Mouse (Mus musculus): ENCODE measurements around the gene Rps6kc1. TPM values are rescaled to one million over a fixed set of nuclear protein-coding genes. Genes with fewer than 3 reads are reported as not detected.

Rps6kc1 gene
- polyA plus RNA-seq, 1 experiment, result 3.4 TPM

DNA sequence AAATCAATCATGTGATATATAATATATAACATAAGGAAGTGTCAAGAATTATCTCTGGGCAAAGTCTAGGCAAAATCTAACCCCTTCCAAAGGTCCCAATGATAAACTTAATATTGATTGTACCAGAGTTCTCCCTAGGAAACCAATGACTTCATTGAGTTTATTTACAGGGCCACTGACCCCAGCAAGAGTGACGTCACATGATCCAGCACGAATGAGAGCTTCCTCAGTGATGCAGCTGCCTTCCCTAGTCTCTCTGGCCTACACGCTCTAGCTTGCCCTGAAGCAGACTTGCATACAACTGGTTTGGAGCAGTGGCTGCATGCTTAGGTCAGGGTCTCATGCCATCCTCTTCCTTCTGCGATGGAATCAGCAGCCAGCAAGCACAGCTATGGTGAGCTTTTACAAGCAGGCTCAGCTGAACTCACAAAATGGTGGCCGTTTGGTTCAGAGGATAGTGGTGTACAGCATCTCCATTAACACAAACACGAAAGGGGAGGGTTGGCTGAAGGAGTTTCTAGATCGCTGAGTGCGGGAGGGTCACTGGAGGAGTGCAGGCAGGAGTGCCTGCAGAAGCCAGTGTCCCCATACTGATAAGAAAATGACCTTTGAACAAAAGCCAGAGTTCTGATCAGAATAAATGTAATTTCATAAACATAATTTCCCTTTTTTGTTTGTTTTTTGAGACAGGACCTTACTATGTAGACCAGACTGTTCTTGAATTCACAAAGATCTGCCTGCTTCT lies 8.3 kb upstream of the Rps6kc1 start:
- no peak overlapping the region for H3K4me3 ChIP-seq (ENCODE audit: insufficient read depth, low read depth, low read length)
- no peak overlapping the region for H3K27ac ChIP-seq (replicated peaks; ENCODE audit: low read depth, low read length)
- H3K4me1 ChIP-seq (ENCODE audit: control insufficient read depth, insufficient read depth, insufficient read length, low read length), result no peaks in the 10 kb centered on the region

- Histone ChIP-seq H3K4me3 (ENCODE audit: insufficient read depth, low read depth, low read length) (no peak overlapping the region), H3K27ac (replicated peaks; ENCODE audit: low read depth, low read length) (no peak overlapping the region), H3K4me1 (ENCODE audit: control insufficient read depth, insufficient read depth, insufficient read length, low read length) (no peaks in the 10 kb centered on the region)
Observed at GRCm38 (mm10) chr1:190918938-190919337, 7.4 kb upstream of the Rps6kc1 start.

- Histone ChIP-seq H3K4me3 (ENCODE audit: insufficient read depth, low read depth, low read length) (no peak overlapping the region), H3K4me1 (ENCODE audit: control insufficient read depth, insufficient read depth, insufficient read length, low read length) (no peaks in the 10 kb centered on the region), H3K27ac (replicated peaks; ENCODE audit: low read depth, low read length) (no peak overlapping the region)
Observed at GRCm38 (mm10) chr1:190912623-190913022, 1.1 kb upstream of the Rps6kc1 start.

- Histone ChIP-seq H3K27ac (replicated peaks; ENCODE audit: low read depth, low read length) (no peak overlapping the region), H3K4me3 (ENCODE audit: insufficient read depth, low read depth, low read length) (peak overlapping the region; percentile 85), H3K4me1 (ENCODE audit: control insufficient read depth, insufficient read depth, insufficient read length, low read length) (no peaks in the 10 kb centered on the region)
Observed at GRCm38 (mm10) chr1:190910836-190911235, 734 bp downstream of the Rps6kc1 start.

DNA sequence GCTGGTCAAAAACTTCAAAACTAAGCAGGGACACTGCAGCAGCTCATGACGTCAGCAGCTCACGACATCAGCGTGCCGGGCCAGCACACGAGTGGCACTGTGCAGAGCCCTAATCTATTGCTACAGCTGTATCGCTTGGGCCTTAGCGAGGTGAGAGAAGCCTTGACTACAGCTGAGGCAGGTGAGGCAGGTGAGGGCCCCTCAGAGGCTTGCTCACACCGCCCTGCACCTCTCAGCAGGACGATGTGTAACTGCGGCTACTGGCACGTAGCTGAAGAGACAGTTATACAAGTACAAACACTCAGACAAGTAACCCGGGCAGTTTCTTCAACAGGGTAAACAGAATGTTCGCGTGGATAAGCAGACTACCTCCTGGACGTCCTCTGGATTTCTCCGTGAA lies 6.9 kb downstream of the Rps6kc1 start:
- H3K27ac ChIP-seq (replicated peaks; ENCODE audit: low read depth, low read length), result no peak overlapping the region
- H3K4me3 ChIP-seq (ENCODE audit: insufficient read depth, low read depth, low read length), result no peak overlapping the region
- H3K4me1 ChIP-seq (ENCODE audit: control insufficient read depth, insufficient read depth, insufficient read length, low read length), result no peaks in the 10 kb centered on the region

DNA sequence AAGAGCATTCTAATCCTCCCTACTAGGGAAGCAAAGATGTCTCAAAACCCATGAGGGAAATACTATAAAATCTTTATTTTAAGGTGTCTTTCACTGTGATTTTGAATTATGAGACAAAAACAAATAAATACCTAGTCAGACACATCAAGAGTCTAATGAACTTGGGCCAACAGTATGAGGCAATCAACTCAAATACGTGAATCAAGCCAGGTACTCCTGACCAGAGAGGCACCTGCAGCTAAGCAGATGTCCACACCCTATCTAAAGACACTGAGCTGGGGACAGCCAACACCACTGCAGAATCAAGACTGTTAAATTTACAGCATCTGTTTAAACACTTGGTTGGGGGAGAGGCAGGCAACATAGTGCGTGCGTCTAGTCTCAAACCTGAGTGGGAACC lies 7.4 kb downstream of the Rps6kc1 start:
- Histone ChIP-seq H3K4me1 (ENCODE audit: control insufficient read depth, insufficient read depth, insufficient read length, low read length) (no peaks in the 10 kb centered on the region), H3K4me3 (ENCODE audit: insufficient read depth, low read depth, low read length) (no peak overlapping the region), H3K27ac (replicated peaks; ENCODE audit: low read depth, low read length) (no peak overlapping the region)

- H3K27ac ChIP-seq (replicated peaks; ENCODE audit: low read depth, low read length), result no peak overlapping the region
Observed at GRCm38 (mm10) chr1:190901082-190901481, 10.5 kb downstream of the Rps6kc1 start.

DNA sequence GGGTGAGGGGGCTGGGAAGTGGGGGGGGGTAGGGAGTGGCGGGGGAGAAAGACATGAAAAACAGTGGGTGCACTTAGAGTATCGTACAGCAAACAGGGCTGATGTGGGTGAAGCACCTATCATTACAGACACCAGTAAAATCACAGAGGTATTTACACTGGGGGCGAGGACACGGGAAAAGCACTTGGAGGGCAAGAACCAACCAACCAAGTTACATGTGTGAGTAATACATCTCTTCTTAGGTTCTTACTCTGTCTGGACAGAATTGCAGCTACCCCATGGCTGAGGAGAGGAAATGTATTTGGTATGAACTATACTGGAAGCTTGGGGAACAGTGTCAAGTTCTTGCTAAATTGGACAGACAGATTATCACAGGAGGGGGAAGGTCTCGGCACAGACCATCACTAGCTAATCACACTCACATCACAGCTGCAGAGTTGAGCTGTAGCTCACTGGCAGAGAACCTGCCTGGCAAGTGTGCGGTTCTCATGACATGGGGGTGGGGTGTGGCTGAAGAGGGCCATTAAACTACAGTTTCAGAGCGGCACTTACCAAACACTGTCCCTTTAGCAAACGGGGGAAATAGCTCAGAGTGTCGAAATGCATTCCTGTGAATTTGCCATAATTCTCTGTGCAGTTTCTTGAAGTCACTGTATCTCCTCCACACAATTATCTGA lies 12.5 kb downstream of the Rps6kc1 start:
- Histone ChIP-seq H3K27ac (replicated peaks; ENCODE audit: low read depth, low read length) (no peak overlapping the region), H3K4me1 (ENCODE audit: control insufficient read depth, insufficient read depth, insufficient read length, low read length) (no peaks in the 10 kb centered on the region)

More at GRCm38 (mm10) chr1:190901082-190901481, 10.5 kb downstream of the Rps6kc1 start:
- H3K4me1 ChIP-seq (ENCODE audit: control insufficient read depth, insufficient read depth, insufficient read length, low read length), result no peaks in the 10 kb centered on the region
- no peak overlapping the region for H3K4me3 ChIP-seq (ENCODE audit: insufficient read depth, low read depth, low read length)

GRCm38 (mm10) chr1:190898186-190898585 lies 13.4 kb downstream of the Rps6kc1 start:
- Histone ChIP-seq H3K27ac (replicated peaks; ENCODE audit: low read depth, low read length) (no peak overlapping the region), H3K4me3 (ENCODE audit: insufficient read depth, low read depth, low read length) (no peak overlapping the region)

More for the DNA sequence above, 12.5 kb downstream of the Rps6kc1 start:
- no peak overlapping the region for H3K4me3 ChIP-seq (ENCODE audit: insufficient read depth, low read depth, low read length)

GRCm38 (mm10) chr1:190893559-190894167 lies 17.9 kb downstream of the Rps6kc1 start:
- Histone ChIP-seq H3K27ac (replicated peaks; ENCODE audit: low read depth, low read length) (no peak overlapping the region), H3K4me3 (ENCODE audit: insufficient read depth, low read depth, low read length) (no peak overlapping the region), H3K4me1 (ENCODE audit: control insufficient read depth, insufficient read depth, insufficient read length, low read length) (no peaks in the 10 kb centered on the region)

More at GRCm38 (mm10) chr1:190898186-190898585, 13.4 kb downstream of the Rps6kc1 start:
- no peaks in the 10 kb centered on the region for H3K4me1 ChIP-seq (ENCODE audit: control insufficient read depth, insufficient read depth, insufficient read length, low read length)

DNA sequence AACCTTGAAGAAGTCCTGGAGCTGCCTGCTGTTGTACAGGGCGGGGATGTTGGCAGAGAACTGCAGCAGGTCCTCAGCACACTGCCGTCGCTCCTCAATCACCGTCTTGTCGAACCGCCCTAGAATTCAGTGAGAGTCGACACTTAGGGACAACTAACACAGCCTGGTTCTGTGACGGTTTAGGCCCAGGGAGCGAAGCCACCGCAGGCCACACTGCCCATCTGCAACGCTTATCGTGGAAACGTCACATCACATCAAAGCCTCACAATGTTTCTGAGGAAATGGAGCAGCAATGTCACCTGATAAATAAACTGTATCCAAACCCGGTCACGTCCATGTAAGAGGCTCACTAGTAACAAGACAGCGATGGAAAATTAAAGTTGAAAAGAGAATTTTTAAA lies 22.9 kb downstream of the Rps6kc1 start:
- H3K4me3 ChIP-seq (ENCODE audit: insufficient read depth, low read depth, low read length), result no peak overlapping the region
- H3K27ac ChIP-seq (replicated peaks; ENCODE audit: low read depth, low read length), result no peak overlapping the region
- no peaks in the 10 kb centered on the region for H3K4me1 ChIP-seq (ENCODE audit: control insufficient read depth, insufficient read depth, insufficient read length, low read length)

DNA sequence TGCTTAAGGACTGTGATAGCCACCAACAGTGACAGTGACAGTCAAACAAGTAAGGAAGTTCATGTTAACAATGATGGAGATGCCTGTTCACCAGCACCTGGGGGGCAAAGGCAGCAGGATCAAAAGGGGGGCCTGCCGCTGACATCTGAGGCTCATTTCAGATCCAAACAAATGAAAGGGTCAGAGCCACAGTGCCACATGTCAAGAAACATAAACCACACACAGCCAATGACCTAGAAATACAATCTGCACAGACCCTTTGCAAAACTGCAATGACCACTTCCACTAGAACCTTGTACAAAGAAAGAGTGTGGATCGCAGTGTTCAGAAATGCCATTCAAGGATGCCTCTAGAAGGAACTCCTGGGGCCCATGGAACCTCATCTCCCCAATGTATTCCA lies 23.5 kb downstream of the Rps6kc1 start:
- H3K4me1 ChIP-seq (ENCODE audit: control insufficient read depth, insufficient read depth, insufficient read length, low read length), result no peaks in the 10 kb centered on the region
- H3K27ac ChIP-seq (replicated peaks; ENCODE audit: low read depth, low read length), result no peak overlapping the region
- H3K4me3 ChIP-seq (ENCODE audit: insufficient read depth, low read depth, low read length), result no peak overlapping the region

GRCm38 (mm10) chr1:190886014-190886413 lies 25.6 kb downstream of the Rps6kc1 start:
- no peaks in the 10 kb centered on the region for H3K4me1 ChIP-seq (ENCODE audit: control insufficient read depth, insufficient read depth, insufficient read length, low read length)
- H3K4me3 ChIP-seq (ENCODE audit: insufficient read depth, low read depth, low read length), result no peak overlapping the region
- no peak overlapping the region for H3K27ac ChIP-seq (replicated peaks; ENCODE audit: low read depth, low read length)

- Histone ChIP-seq H3K27ac (replicated peaks; ENCODE audit: low read depth, low read length) (no peak overlapping the region), H3K4me1 (ENCODE audit: control insufficient read depth, insufficient read depth, insufficient read length, low read length) (no peaks in the 10 kb centered on the region), H3K4me3 (ENCODE audit: insufficient read depth, low read depth, low read length) (no peak overlapping the region)
Observed at GRCm38 (mm10) chr1:190881422-190881821, 30.1 kb downstream of the Rps6kc1 start.

DNA sequence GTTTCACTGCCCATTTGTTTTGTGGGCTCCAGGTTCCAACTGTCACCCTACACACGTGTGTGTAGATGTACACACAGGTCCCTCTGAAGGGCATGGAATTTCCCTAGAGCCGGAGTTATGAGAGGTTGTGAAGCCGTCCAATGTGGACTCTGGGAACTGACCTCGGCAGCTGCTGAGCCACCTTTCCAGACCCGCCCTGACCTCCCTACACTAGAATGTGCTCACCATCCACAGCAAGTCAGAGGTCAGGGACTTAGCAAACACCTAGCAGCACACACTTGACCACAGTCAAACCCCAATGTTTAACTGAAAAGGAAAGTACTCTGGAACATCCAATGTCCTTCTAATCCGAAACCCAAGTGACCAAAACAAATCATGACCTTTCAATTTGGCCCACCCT lies 30.9 kb downstream of the Rps6kc1 start:
- no peak overlapping the region for H3K27ac ChIP-seq (replicated peaks; ENCODE audit: low read depth, low read length)

More for the DNA sequence above, 30.9 kb downstream of the Rps6kc1 start:
- no peak overlapping the region for H3K4me3 ChIP-seq (ENCODE audit: insufficient read depth, low read depth, low read length)
- H3K4me1 ChIP-seq (ENCODE audit: control insufficient read depth, insufficient read depth, insufficient read length, low read length), result no peaks in the 10 kb centered on the region
